Mouse (Mus musculus) neural tube, embryonic 15.5 days (tissue): ENCODE measurements around the gene Tmem79. TPM values are rescaled to one million over a fixed set of nuclear protein-coding genes. Genes with fewer than 3 reads are reported as not detected.
"Not testable (repeated sequence)": the region's sequence is repeated elsewhere in the genome, so short reads cannot be mapped to it uniquely, and the experiment has no call there.

ENCODE experiments used
- ATAC-seq: fragments of 200-750 bp; cut with Nextera tagmentation; 2 replicates; pipeline ENCODE4 v1.8.0; 2017; ENCODE audit warnings: mild to moderate bottlenecking, moderate TSS enrichment, moderate library complexity; ENCODE audit not compliant: low FRiP score
- H3K27ac ChIP-seq: fragments of 300-500 bp; sonication (generic); replicated peaks from 2 replicates; pipeline ENCODE4 v1.5.1; 2015; ENCODE audit warnings: mild to moderate bottlenecking, inconsistent platforms
- H3K27me3 ChIP-seq: fragments of 300-500 bp; sonication (generic); replicated peaks from 2 replicates; pipeline ENCODE4 v1.6.1; 2015; ENCODE audit warnings: inconsistent platforms
- H3K36me3 ChIP-seq: fragments of 300-500 bp; sonication (generic); 2 replicates; pipeline ENCODE4 v1.6.1; 2015; ENCODE audit warnings: inconsistent platforms
- H3K4me1 ChIP-seq: fragments of 300-500 bp; sonication (generic); 2 replicates; pipeline ENCODE4 v1.6.1; 2015; ENCODE audit warnings: inconsistent platforms
- H3K4me2 ChIP-seq: fragments of 300-500 bp; sonication (generic); 2 replicates; pipeline ENCODE4 v1.6.1; 2015; ENCODE audit warnings: inconsistent platforms, mild to moderate bottlenecking, moderate library complexity
- H3K4me3 ChIP-seq: fragments of 300-500 bp; sonication (generic); replicated peaks from 2 replicates; pipeline ENCODE4 v1.5.1; 2015; ENCODE audit warnings: mild to moderate bottlenecking, inconsistent platforms
- H3K9ac ChIP-seq: fragments of 300-500 bp; sonication (generic); replicated peaks from 2 replicates; pipeline ENCODE4 v1.6.1; 2015; ENCODE audit warnings: mild to moderate bottlenecking, inconsistent platforms
- H3K9me3 ChIP-seq: fragments of 300-500 bp; sonication (generic); replicated peaks from 2 replicates; pipeline ENCODE4 v1.6.1; 2016; ENCODE audit warnings: inconsistent platforms
- WGBS: fragments of 180-500 bp; shearing (Covaris S2); methylation state at CpG from one replicate; pipeline ENCODE4 v1.1.7; 2015; ENCODE audit warnings: mixed read lengths; 5-methylcytosine and 5-hydroxymethylcytosine counted together
- polyA plus RNA-seq: library from polyadenylated mRNA; unstranded; fragments of >200 nt; fragmentation: Nextera tagmentation; extraction: Ambion mirVana; gene quantifications from 2 replicates; pipeline ENCODE4 v1.2.1, GENCODE M21; 2015

Tmem79 gene
- 1.9 and 3.3 TPM in 2 replicates for polyA plus RNA-seq

GRCm38 (mm10) chr3:88336058-88337013 is at the start of gene Tmem79, which contains the start of gene Smg5:
Gene Tmem79, minus strand, starts transcription at chr3:88336148.
Gene Smg5, plus strand, starts transcription at chr3:88336260.
- H3K36me3 ChIP-seq = no peaks in the 10 kb centered on the region
- no peaks in the 10 kb centered on the region for H3K27me3 ChIP-seq
- WGBS = 3% methylated on average over 53 of the region's 66 CpGs
- ATAC-seq = peak; percentile 95
- peak within 1 kb of the TSS; percentile 97 for H3K9ac ChIP-seq
- H3K27ac ChIP-seq = peak within 1 kb of the TSS; percentile 98
- H3K9me3 ChIP-seq = no peaks in the 10 kb centered on the region
- H3K4me1 ChIP-seq = peaks cover 34% of the 10 kb centered on the region
- peak within 1 kb of the TSS; percentile 87 for H3K4me3 ChIP-seq
- H3K4me2 ChIP-seq = peak within 1 kb of the TSS; percentile 71

GRCm38 (mm10) chr3:88384364-88384763 is 48.4 kb upstream of the Tmem79 start, which contains the start of gene Bglap:
Gene Bglap, minus strand, starts transcription at chr3:88384464.
- Histone ChIP-seq H3K36me3 (no peaks in the 10 kb centered on the region), H3K9me3 (no peaks in the 10 kb centered on the region), H3K4me1 (peaks cover 7% of the 10 kb centered on the region), H3K4me2 (no peak within 1 kb of the TSS), H3K27me3 (no peaks in the 10 kb centered on the region), H3K9ac (no peak within 1 kb of the TSS), H3K4me3 (no peak within 1 kb of the TSS), H3K27ac (no peak within 1 kb of the TSS)
- WGBS = 69% methylated on average over 5 of the region's 5 CpGs
- ATAC-seq = no peak

GRCm38 (mm10) chr3:88382383-88382782 is 46.4 kb upstream of the Tmem79 start:
- ATAC-seq = peak; percentile 53
- H3K36me3 ChIP-seq, H3K4me3 ChIP-seq, H3K27me3 ChIP-seq, H3K4me1 ChIP-seq, H3K9me3 ChIP-seq, H3K27ac ChIP-seq, H3K9ac ChIP-seq: not testable (repeated sequence)
- peak overlapping the region; percentile 54 for H3K4me2 ChIP-seq
- 27% methylated on average over 3 of the region's 7 CpGs for WGBS

GRCm38 (mm10) chr3:88381389-88382315 is 45.7 kb upstream of the Tmem79 start:
- peak; percentile 92 for ATAC-seq
- H3K4me3 ChIP-seq = peak overlapping the region; percentile 25
- not testable (repeated sequence) for H3K27me3 ChIP-seq, H3K9me3 ChIP-seq, H3K36me3 ChIP-seq, H3K4me1 ChIP-seq, H3K9ac ChIP-seq
- H3K27ac ChIP-seq = peak overlapping the region; percentile 63
- 4% methylated on average over 19 of the region's 22 CpGs for WGBS
- peak overlapping the region; percentile 54 for H3K4me2 ChIP-seq

GRCm38 (mm10) chr3:88378599-88378998 is 42.7 kb upstream of the Tmem79 start, which contains the start of gene Bglap2:
Gene Bglap2, minus strand, starts transcription at chr3:88378699.
- not testable (repeated sequence) for H3K9me3 ChIP-seq, H3K4me3 ChIP-seq, H3K9ac ChIP-seq, H3K27ac ChIP-seq, H3K36me3 ChIP-seq, ATAC-seq, H3K27me3 ChIP-seq, H3K4me2 ChIP-seq
- peaks cover 13% of the 10 kb centered on the region for H3K4me1 ChIP-seq
- WGBS = 76% methylated on average over 5 of the region's 5 CpGs

- H3K27me3 ChIP-seq, H3K36me3 ChIP-seq, H3K9ac ChIP-seq, H3K9me3 ChIP-seq, H3K4me3 ChIP-seq, H3K4me1 ChIP-seq: not testable (repeated sequence)
- ATAC-seq = peak; percentile 37; the same call in 1 of the 2 replicates
- 24% methylated on average over 7 of the region's 7 CpGs for WGBS
- H3K4me2 ChIP-seq = peak overlapping the region; percentile 46
- H3K27ac ChIP-seq = peak overlapping the region; percentile 61; the same call in 1 of the 2 replicates
Measured at GRCm38 (mm10) chr3:88376644-88377043, 40.7 kb upstream of the Tmem79 start.

GRCm38 (mm10) chr3:88375750-88376626 is 40.0 kb upstream of the Tmem79 start:
- peak overlapping the region; percentile 46 for H3K4me2 ChIP-seq
- not testable (repeated sequence) for H3K27me3 ChIP-seq, H3K9ac ChIP-seq, H3K4me3 ChIP-seq, H3K9me3 ChIP-seq, H3K36me3 ChIP-seq, H3K4me1 ChIP-seq
- 11% methylated on average over 19 of the region's 19 CpGs for WGBS
- peak overlapping the region; percentile 61; the same call in 1 of the 2 replicates for H3K27ac ChIP-seq
- peak; percentile 91 for ATAC-seq

- not testable (repeated sequence) for H3K9me3 ChIP-seq, H3K27me3 ChIP-seq, H3K4me2 ChIP-seq, ATAC-seq, H3K9ac ChIP-seq, H3K4me3 ChIP-seq, H3K27ac ChIP-seq, H3K4me1 ChIP-seq, H3K36me3 ChIP-seq
- WGBS = 96% methylated on average over 9 of the region's 9 CpGs
Measured at GRCm38 (mm10) chr3:88372643-88373042, 36.7 kb upstream of the Tmem79 start, which contains the start of gene Bglap3. Gene Bglap3, minus strand, starts transcription at chr3:88372743.

- H3K9me3 ChIP-seq, H3K36me3 ChIP-seq, H3K27ac ChIP-seq, H3K4me3 ChIP-seq, H3K4me2 ChIP-seq, H3K9ac ChIP-seq, H3K4me1 ChIP-seq, ATAC-seq: not testable (repeated sequence)
- 89% methylated on average over 7 of the region's 7 CpGs for WGBS
- peaks cover 18% of the 10 kb centered on the region for H3K27me3 ChIP-seq
Measured at GRCm38 (mm10) chr3:88368511-88368910, 32.6 kb upstream of the Tmem79 start.

GRCm38 (mm10) chr3:88367517-88367916 is 31.6 kb upstream of the Tmem79 start:
- not testable (repeated sequence) for H3K4me1 ChIP-seq, H3K4me2 ChIP-seq, H3K9me3 ChIP-seq, H3K27ac ChIP-seq, H3K9ac ChIP-seq, H3K36me3 ChIP-seq, H3K4me3 ChIP-seq
- 37% methylated on average over 3 of the region's 7 CpGs for WGBS
- 0 out of 2 replicates have a peak, but pooled peaks have one; percentile 22 for ATAC-seq
- peaks cover 18% of the 10 kb centered on the region for H3K27me3 ChIP-seq
